Mouse (Mus musculus) myocyte (in vitro differentiated cells): ENCODE data around the gene Col8a1. TPM values are rescaled to one million over a fixed set of nuclear protein-coding genes. Genes with fewer than 3 reads are reported as not detected.

ENCODE experiments used
- H3K27me3 ChIP-seq: one replicate; pipeline ENCODE4 v1.6.1; 2011; ENCODE audit not compliant: control insufficient read depth, insufficient read depth, insufficient read length
- H3K36me3 ChIP-seq: one replicate; pipeline ENCODE4 v1.6.1; 2011; ENCODE audit not compliant: control insufficient read depth, insufficient read depth
- H3K4me2 ChIP-seq: one replicate; pipeline ENCODE4 v1.6.1; 2011; ENCODE audit warnings: low read depth, control low read depth
- H3K4me3 ChIP-seq: one replicate; pipeline ENCODE4 v1.5.1; 2011; ENCODE audit warnings: mild to moderate bottlenecking, control low read depth, moderate library complexity
- H3K79me2 ChIP-seq: one replicate; pipeline ENCODE4 v1.6.1; 2011; ENCODE audit not compliant: control insufficient read depth, insufficient read depth
- H3ac ChIP-seq: one replicate; pipeline ENCODE4 v1.6.1; 2011; ENCODE audit not compliant: control insufficient read depth, insufficient read length
- CEBPB ChIP-seq: IDR thresholded peaks from 2 replicates; pipeline ENCODE4 v1.6.1; 2011; ENCODE audit warnings: mild to moderate bottlenecking, moderate library complexity; ENCODE audit not compliant: poor library complexity, insufficient read depth, severe bottlenecking
- E2F4 ChIP-seq: IDR thresholded peaks from one replicate; pipeline ENCODE4 v1.6.1; 2011; ENCODE audit warnings: mild to moderate bottlenecking, control low read depth, moderate library complexity; ENCODE audit not compliant: insufficient read depth
- MAX ChIP-seq: IDR thresholded peaks from one replicate; pipeline ENCODE4 v1.6.1; 2011; ENCODE audit warnings: low read depth, mild to moderate bottlenecking, control low read depth
- MYOD1 ChIP-seq, 3 experiments: IDR thresholded peaks; one replicate each; pipeline ENCODE4 v1.6.1; 2011; ENCODE audit warnings: control low read depth in 2 of 3, low read depth in 2 of 3, mild to moderate bottlenecking in 2 of 3, moderate library complexity in 1 of 3; ENCODE audit not compliant: insufficient read length in 2 of 3, control insufficient read depth in 1 of 3
- MYOG ChIP-seq, 3 experiments: IDR thresholded peaks; one replicate each; pipeline ENCODE4 v1.6.1; 2011; ENCODE audit warnings: control low read depth in 2 of 3, low read depth in 2 of 3, mild to moderate bottlenecking in 2 of 3; ENCODE audit not compliant: insufficient read length in 2 of 3, control insufficient read depth in 1 of 3, insufficient read depth in 1 of 3
- POLR2A ChIP-seq: IDR thresholded peaks from one replicate; pipeline ENCODE4 v1.6.1; 2011; ENCODE audit warnings: low read depth, mild to moderate bottlenecking, control low read depth, moderate library complexity; ENCODE audit not compliant: insufficient read length
- POLR2AphosphoS2 ChIP-seq: IDR thresholded peaks from one replicate; pipeline ENCODE4 v1.6.1; 2011; ENCODE audit warnings: low read depth, control low read depth; ENCODE audit not compliant: insufficient read length
- REST ChIP-seq: IDR thresholded peaks from one replicate; pipeline ENCODE4 v1.6.1; 2011; ENCODE audit warnings: mild to moderate bottlenecking, control low read depth, moderate library complexity; ENCODE audit not compliant: insufficient read depth, insufficient read length
- SRF ChIP-seq: IDR thresholded peaks from one replicate; pipeline ENCODE4 v1.6.1; 2011; ENCODE audit warnings: low read depth; ENCODE audit not compliant: control insufficient read depth, insufficient read length
- TCF12 ChIP-seq: IDR thresholded peaks from one replicate; pipeline ENCODE4 v1.6.1; 2011; ENCODE audit warnings: mild to moderate bottlenecking, control low read depth; ENCODE audit not compliant: poor library complexity, insufficient read depth, severe bottlenecking
- TCF3 ChIP-seq: IDR thresholded peaks from one replicate; pipeline ENCODE4 v1.6.1; 2011; ENCODE audit warnings: low read depth, control low read depth; ENCODE audit not compliant: insufficient read length
- USF1 ChIP-seq: IDR thresholded peaks from one replicate; pipeline ENCODE4 v1.6.1; 2011; ENCODE audit warnings: low read depth, mild to moderate bottlenecking, control low read depth, moderate library complexity
- polyA plus RNA-seq: library from polyadenylated mRNA; unstranded; fragments of >200 nt; fragmentation: generic; extraction: Trizol; gene quantifications from one replicate; pipeline ENCODE4 v1.2.1, GENCODE M21; 2012; ENCODE audit warnings: missing spikeins

Col8a1 gene
- polyA plus RNA-seq, 1 experiment: 5.3 TPM

- Histone ChIP-seq H3ac (no peak overlapping the region), H3K79me2 (no peaks in the 10 kb centered on the region), H3K27me3 (no peaks in the 10 kb centered on the region), H3K4me2 (no peak overlapping the region), H3K4me3 (no peak overlapping the region), H3K36me3 (no peaks in the 10 kb centered on the region)
- TF ChIP-seq CEBPB (no peak), POLR2AphosphoS2 (no peak), TCF3 (no peak), TCF12 (no peak), SRF (no peak), USF1 (no peak), MYOG (IDR thresholded peaks at IDR 0.05; ENCODE audit: control insufficient read depth in 1 of 3, insufficient read depth in 1 of 3, insufficient read length in 2 of 3, low read depth in 2 of 3) (no peak), E2F4 (no peak), MYOD1 (IDR thresholded peaks at IDR 0.05; ENCODE audit: control insufficient read depth in 1 of 3, insufficient read length in 2 of 3, low read depth in 2 of 3) (no peak), POLR2A (no peak), REST (no peak), MAX (no peak)
Measured at GRCm38 (mm10) chr16:57641346-57641885, 113.1 kb downstream of the Col8a1 start.

- H3K79me2 ChIP-seq: no peaks in the 10 kb centered on the region
- H3K4me2 ChIP-seq: no peak overlapping the region
- H3K27me3 ChIP-seq: no peaks in the 10 kb centered on the region
- TF ChIP-seq TCF12 (no peak), E2F4 (no peak), MYOD1 (IDR thresholded peaks at IDR 0.05; ENCODE audit: control insufficient read depth in 1 of 3, insufficient read length in 2 of 3, low read depth in 2 of 3) (no peak), USF1 (no peak), TCF3 (no peak), MAX (no peak), SRF (no peak), MYOG (IDR thresholded peaks at IDR 0.05; ENCODE audit: control insufficient read depth in 1 of 3, insufficient read depth in 1 of 3, insufficient read length in 2 of 3, low read depth in 2 of 3) (no peak), POLR2AphosphoS2 (no peak), CEBPB (no peak), REST (no peak), POLR2A (no peak)
- H3K4me3 ChIP-seq: no peak overlapping the region
- no peak overlapping the region for H3ac ChIP-seq
- H3K36me3 ChIP-seq: no peaks in the 10 kb centered on the region
Measured at GRCm38 (mm10) chr16:57634766-57635165, 119.8 kb downstream of the Col8a1 start.

- no peaks in the 10 kb centered on the region for H3K27me3 ChIP-seq
- H3K36me3 ChIP-seq: no peaks in the 10 kb centered on the region
- no peak overlapping the region for H3K4me3 ChIP-seq
- no peaks in the 10 kb centered on the region for H3K79me2 ChIP-seq
- H3K4me2 ChIP-seq: no peak overlapping the region
- H3ac ChIP-seq: no peak overlapping the region
- TF ChIP-seq POLR2A (no peak), TCF3 (no peak), MYOG (IDR thresholded peaks at IDR 0.05; ENCODE audit: control insufficient read depth in 1 of 3, insufficient read depth in 1 of 3, insufficient read length in 2 of 3, low read depth in 2 of 3) (no peak), USF1 (no peak)
Measured at GRCm38 (mm10) chr16:57634191-57634590, 120.3 kb downstream of the Col8a1 start.

- H3K4me3 ChIP-seq: no peak overlapping the region
- H3K79me2 ChIP-seq: no peaks in the 10 kb centered on the region
- no peaks in the 10 kb centered on the region for H3K36me3 ChIP-seq
- H3ac ChIP-seq: no peak overlapping the region
- H3K4me2 ChIP-seq: no peak overlapping the region
- TF ChIP-seq MAX (no peak), USF1 (no peak)
- H3K27me3 ChIP-seq: no peaks in the 10 kb centered on the region
Measured at GRCm38 (mm10) chr16:57611768-57612167, 142.8 kb downstream of the Col8a1 start.

GRCm38 (mm10) chr16:57606444-57607227 lies 147.9 kb downstream of the Col8a1 start, which contains the start of gene Cmss1:
Gene Cmss1, minus strand, starts transcription at chr16:57606864.
- H3K79me2 ChIP-seq: peaks cover 3% of the 10 kb centered on the region
- peak within 1 kb of the TSS; percentile 78 for H3K4me3 ChIP-seq
- H3ac ChIP-seq: peak within 1 kb of the TSS; percentile 41
- no peaks in the 10 kb centered on the region for H3K36me3 ChIP-seq
- peak within 1 kb of the TSS; percentile 99 for H3K4me2 ChIP-seq
- no peaks in the 10 kb centered on the region for H3K27me3 ChIP-seq
- TF ChIP-seq REST: no peak
- peak; percentile 76 for TF ChIP-seq CEBPB
- TF ChIP-seq E2F4: peak; percentile 97
- peak; percentile 97 for TF ChIP-seq MAX
- peak; percentile 69 for TF ChIP-seq POLR2AphosphoS2
- TF ChIP-seq MYOG (IDR thresholded peaks at IDR 0.05; ENCODE audit: control insufficient read depth in 1 of 3, insufficient read depth in 1 of 3, insufficient read length in 2 of 3, low read depth in 2 of 3): peak in 2 of 3 experiments; percentile 4 to 18
- no peak for TF ChIP-seq TCF12
- TF ChIP-seq TCF3: no peak
- TF ChIP-seq USF1: no peak
- peak; percentile 35 for TF ChIP-seq SRF
- peak; percentile 67 for TF ChIP-seq POLR2A
- peak in 2 of 3 experiments; percentile 2 to 34 for TF ChIP-seq MYOD1 (IDR thresholded peaks at IDR 0.05; ENCODE audit: control insufficient read depth in 1 of 3, insufficient read length in 2 of 3, low read depth in 2 of 3)
